Mouse (Mus musculus): ENCODE measurements at regions not wholly inside any gene's neighbourhood (a gene's known extent, or its start where the extent isn't known, plus 50 kb on each side); places are given as distances from the start of the nearest gene placed in this dataset.

GRCm38 (mm10) chr8:34326614-34326965 is 215.1 kb upstream of the Gm10131 start:
- no peak for TF ChIP-seq CTCF (IDR thresholded peaks at IDR 0.05; ENCODE audit: extremely low read depth, insufficient read depth, low read length)
- no peak for TF ChIP-seq POLR2A (IDR thresholded peaks at IDR 0.05; ENCODE audit: extremely low read depth, insufficient read depth, low read length)

Measured in cortical plate, adult 2 months (tissue).